Mouse (Mus musculus) embryo, embryonic 9.5 days (tissue): ENCODE data around the gene Hspa12a.
A peak's percentile ranks its signal among the peaks of the same experiment; 100 is the strongest.

Experiments used
- DNase-seq: peaks from one replicate; pipeline ENCODE4 v3.0.0-alpha.2; 2017; ENCODE audit errors: extremely low spot score

The Hspa12a gene

GRCm38 (mm10) chr19:58942841-58943828 lies at the start of gene Hspa12a, which contains the start of gene Eno4:
Gene Hspa12a, minus strand, starts transcription at chr19:58943654.
Gene Eno4, plus strand, starts transcription at chr19:58943425.
- peak; percentile 97 for DNase-seq

GRCm38 (mm10) chr19:58981571-58981970 lies 38.1 kb upstream of the Hspa12a start:
- peak; percentile 27 for DNase-seq

- no peak for DNase-seq
Observed at GRCm38 (mm10) chr19:58980056-58980440, 36.6 kb upstream of the Hspa12a start.

GRCm38 (mm10) chr19:58979436-58980055 lies 36.1 kb upstream of the Hspa12a start:
- no peak for DNase-seq

GRCm38 (mm10) chr19:58978401-58979171 lies 35.1 kb upstream of the Hspa12a start:
- no peak for DNase-seq

GRCm38 (mm10) chr19:58975216-58975863 lies 31.9 kb upstream of the Hspa12a start:
- no peak for DNase-seq

- DNase-seq = no peak
Observed at GRCm38 (mm10) chr19:58974126-58974525, 30.7 kb upstream of the Hspa12a start.

GRCm38 (mm10) chr19:58970826-58971225 lies 27.4 kb upstream of the Hspa12a start:
- no peak for DNase-seq

- DNase-seq = peak; percentile 46
Observed at GRCm38 (mm10) chr19:58968731-58969506, 25.5 kb upstream of the Hspa12a start.

GRCm38 (mm10) chr19:58963011-58963410 lies 19.6 kb upstream of the Hspa12a start:
- DNase-seq = no peak

GRCm38 (mm10) chr19:58954779-58955178 lies 11.3 kb upstream of the Hspa12a start:
- no peak for DNase-seq

GRCm38 (mm10) chr19:58952236-58952635 lies 8.8 kb upstream of the Hspa12a start:
- DNase-seq = no peak

GRCm38 (mm10) chr19:58951521-58951920 lies 8.1 kb upstream of the Hspa12a start:
- no peak for DNase-seq

- DNase-seq = no peak
Observed at GRCm38 (mm10) chr19:58945959-58946358, 2.5 kb upstream of the Hspa12a start.

- peak; percentile 26 for DNase-seq
Observed at GRCm38 (mm10) chr19:58933062-58933461, 10.4 kb downstream of the Hspa12a start.

GRCm38 (mm10) chr19:58931081-58931800 lies 12.2 kb downstream of the Hspa12a start:
- DNase-seq = peak; percentile 27

GRCm38 (mm10) chr19:58919148-58919547 lies 24.3 kb downstream of the Hspa12a start:
- DNase-seq = no peak

GRCm38 (mm10) chr19:58918597-58918996 lies 24.9 kb downstream of the Hspa12a start:
- DNase-seq = no peak

GRCm38 (mm10) chr19:58913301-58913700 lies 30.2 kb downstream of the Hspa12a start:
- no peak for DNase-seq

GRCm38 (mm10) chr19:58911386-58911785 lies 32.1 kb downstream of the Hspa12a start:
- DNase-seq = peak; percentile 85
